Mouse (Mus musculus): ENCODE results near the gene Eefsec. TPM values are rescaled to one million over a fixed set of nuclear protein-coding genes. Genes with fewer than 3 reads are reported as not detected.

Gene Eefsec
- polyA plus RNA-seq, 1 experiment from 2014 or later = 42.2 TPM

GRCm38 (mm10) chr6:88369851-88370635 lies 76.3 kb downstream of the Eefsec start:
- Histone ChIP-seq H3K4me1 (ENCODE audit: control insufficient read depth, insufficient read depth, low read length) (no peaks in the 10 kb centered on the region), H3K4me3 (ENCODE audit: low read depth, low read length) (no peak overlapping the region), H3K27me3 (ENCODE audit: control insufficient read depth, insufficient read depth, low read length) (no peaks in the 10 kb centered on the region), H3K9ac (ENCODE audit: low read length) (no peak overlapping the region), H3K4me2 (ENCODE audit: low read depth) (no peak overlapping the region), H3K27ac (ENCODE audit: low read depth, low read length) (no peak overlapping the region), H3K9me3 (ENCODE audit: control insufficient read depth, low read length) (no peaks in the 10 kb centered on the region), H3K36me3 (ENCODE audit: control insufficient read depth, insufficient read depth, low read length) (no peaks in the 10 kb centered on the region)
- WGBS = 79% methylated on average over 8 of the region's 8 CpGs
- no peak for ATAC-seq (ENCODE audit: insufficient read depth, low FRiP score, low TSS enrichment)
- DNase-seq (ENCODE audit: low spot score) = no peak

- no peaks in the 10 kb centered on the region for H3K27me3 ChIP-seq (ENCODE audit: control insufficient read depth, insufficient read depth, low read length)
- H3K9me3 ChIP-seq (ENCODE audit: control insufficient read depth, low read length) = no peaks in the 10 kb centered on the region
- DNase-seq (ENCODE audit: low spot score) (no peak), ATAC-seq (ENCODE audit: insufficient read depth, low FRiP score, low TSS enrichment) (no peak)
- no peaks in the 10 kb centered on the region for H3K36me3 ChIP-seq (ENCODE audit: control insufficient read depth, insufficient read depth, low read length)
- no peak overlapping the region for H3K9ac ChIP-seq (ENCODE audit: low read length)
- H3K27ac ChIP-seq (ENCODE audit: low read depth, low read length) = no peak overlapping the region
- H3K4me2 ChIP-seq (ENCODE audit: low read depth) = no peak overlapping the region
- H3K4me3 ChIP-seq (ENCODE audit: low read depth, low read length) = no peak overlapping the region
- 72% methylated on average over 1 of the region's 1 CpGs for WGBS
- no peaks in the 10 kb centered on the region for H3K4me1 ChIP-seq (ENCODE audit: control insufficient read depth, insufficient read depth, low read length)
Observed at GRCm38 (mm10) chr6:88363475-88364012, 82.8 kb downstream of the Eefsec start.

GRCm38 (mm10) chr6:88361096-88361495 lies 85.2 kb downstream of the Eefsec start:
- H3K9me3 ChIP-seq (ENCODE audit: control insufficient read depth, low read length) = no peaks in the 10 kb centered on the region
- H3K4me3 ChIP-seq (ENCODE audit: low read depth, low read length) = no peak overlapping the region
- H3K4me1 ChIP-seq (ENCODE audit: control insufficient read depth, insufficient read depth, low read length) = no peaks in the 10 kb centered on the region
- H3K27ac ChIP-seq (ENCODE audit: low read depth, low read length) = no peak overlapping the region
- 88% methylated on average over 1 of the region's 1 CpGs for WGBS
- H3K36me3 ChIP-seq (ENCODE audit: control insufficient read depth, insufficient read depth, low read length) = no peaks in the 10 kb centered on the region
- no peaks in the 10 kb centered on the region for H3K27me3 ChIP-seq (ENCODE audit: control insufficient read depth, insufficient read depth, low read length)
- H3K9ac ChIP-seq (ENCODE audit: low read length) = no peak overlapping the region
- no peak overlapping the region for H3K4me2 ChIP-seq (ENCODE audit: low read depth)
- ATAC-seq (ENCODE audit: insufficient read depth, low FRiP score, low TSS enrichment) (no peak), DNase-seq (ENCODE audit: low spot score) (no peak)

DNA sequence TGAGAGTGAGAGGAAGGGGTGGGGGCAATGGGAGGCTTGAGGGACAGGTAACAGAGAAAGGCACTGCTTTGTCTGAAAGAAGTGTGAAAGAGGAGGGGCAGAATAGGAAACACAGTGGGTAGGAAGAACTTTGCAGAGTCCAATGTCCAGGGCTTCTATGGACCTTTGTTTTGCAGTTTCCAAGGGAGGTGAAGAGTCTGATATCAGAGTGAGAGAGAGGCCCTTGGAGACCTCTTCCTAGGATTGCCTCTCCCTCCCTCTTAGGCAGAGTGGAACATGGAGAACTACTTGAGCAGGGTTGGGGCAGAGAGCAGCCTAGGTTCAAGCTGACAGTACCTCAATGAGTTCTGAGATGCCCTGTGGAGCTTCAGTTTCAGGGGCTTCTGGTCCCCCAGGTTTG lies 88.1 kb downstream of the Eefsec start:
- Histone ChIP-seq H3K36me3 (ENCODE audit: control insufficient read depth, insufficient read depth, low read length) (no peaks in the 10 kb centered on the region), H3K27ac (ENCODE audit: low read depth, low read length) (no peak overlapping the region), H3K27me3 (ENCODE audit: control insufficient read depth, insufficient read depth, low read length) (no peaks in the 10 kb centered on the region), H3K9me3 (ENCODE audit: control insufficient read depth, low read length) (no peaks in the 10 kb centered on the region), H3K9ac (ENCODE audit: low read length) (no peak overlapping the region), H3K4me3 (ENCODE audit: low read depth, low read length) (no peak overlapping the region), H3K4me1 (ENCODE audit: control insufficient read depth, insufficient read depth, low read length) (no peaks in the 10 kb centered on the region), H3K4me2 (ENCODE audit: low read depth) (no peak overlapping the region)
- DNase-seq (ENCODE audit: low spot score) = no peak
- no peak for ATAC-seq (ENCODE audit: insufficient read depth, low FRiP score, low TSS enrichment)

DNA sequence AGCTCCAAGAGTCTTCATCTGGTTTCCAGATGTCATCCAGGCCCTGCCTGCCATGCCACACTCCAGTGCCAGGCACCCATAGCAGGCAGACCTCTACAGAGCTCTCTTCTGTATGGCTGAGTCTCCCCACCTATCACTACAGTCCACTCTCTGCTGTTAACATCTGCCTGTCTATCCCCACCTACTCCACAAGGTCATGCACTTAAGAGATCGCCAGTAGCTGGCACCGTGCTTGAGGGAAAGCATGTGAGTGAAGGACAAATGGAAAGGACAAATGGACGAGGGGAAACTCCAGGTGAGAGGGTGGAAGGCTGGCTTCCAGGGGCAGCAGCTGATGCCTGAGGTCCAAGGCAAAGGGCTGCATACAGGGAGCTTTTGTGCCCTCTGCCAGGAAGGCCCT lies 90.5 kb downstream of the Eefsec start:
- 66% methylated on average over 3 of the region's 3 CpGs for whole genome bisulfite sequencing
- no peak overlapping the region for H3K27ac ChIP-seq (ENCODE audit: low read depth, low read length)
- DNase-seq (ENCODE audit: low spot score) = no peak
- H3K4me1 ChIP-seq (ENCODE audit: control insufficient read depth, insufficient read depth, low read length) = no peaks in the 10 kb centered on the region
- H3K9ac ChIP-seq (ENCODE audit: low read length) = no peak overlapping the region
- H3K9me3 ChIP-seq (ENCODE audit: control insufficient read depth, low read length) = no peaks in the 10 kb centered on the region
- no peak overlapping the region for H3K4me2 ChIP-seq (ENCODE audit: low read depth)
- H3K4me3 ChIP-seq (ENCODE audit: low read depth, low read length) = no peak overlapping the region
- no peaks in the 10 kb centered on the region for H3K27me3 ChIP-seq (ENCODE audit: control insufficient read depth, insufficient read depth, low read length)
- no peak for ATAC-seq (ENCODE audit: insufficient read depth, low FRiP score, low TSS enrichment)
- H3K36me3 ChIP-seq (ENCODE audit: control insufficient read depth, insufficient read depth, low read length) = no peaks in the 10 kb centered on the region

DNA sequence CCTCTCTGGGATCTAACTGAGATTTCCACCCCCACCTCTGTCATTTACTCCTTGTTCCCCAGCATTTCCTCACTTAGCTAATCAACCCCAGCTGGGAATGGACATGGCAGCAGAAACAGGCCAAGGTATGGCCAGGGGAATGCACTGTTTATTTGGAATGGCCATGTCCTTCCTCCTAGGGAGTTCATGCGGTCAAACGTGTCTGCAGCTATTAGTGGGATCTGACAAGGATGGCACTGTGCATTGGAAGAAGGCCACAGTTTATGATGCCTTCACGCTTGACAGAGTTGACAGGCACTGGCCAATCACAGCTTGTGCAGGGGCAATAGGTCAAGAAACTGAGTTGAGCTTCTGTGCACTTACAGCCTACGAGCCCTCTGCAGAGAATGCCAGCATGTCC lies 93.8 kb downstream of the Eefsec start:
- Histone ChIP-seq H3K36me3 (ENCODE audit: control insufficient read depth, insufficient read depth, low read length) (no peaks in the 10 kb centered on the region), H3K4me1 (ENCODE audit: control insufficient read depth, insufficient read depth, low read length) (no peaks in the 10 kb centered on the region), H3K4me3 (ENCODE audit: low read depth, low read length) (no peak overlapping the region), H3K9me3 (ENCODE audit: control insufficient read depth, low read length) (no peaks in the 10 kb centered on the region), H3K27ac (ENCODE audit: low read depth, low read length) (no peak overlapping the region), H3K9ac (ENCODE audit: low read length) (no peak overlapping the region), H3K4me2 (ENCODE audit: low read depth) (no peak overlapping the region), H3K27me3 (ENCODE audit: control insufficient read depth, insufficient read depth, low read length) (no peaks in the 10 kb centered on the region)
- ATAC-seq (ENCODE audit: insufficient read depth, low FRiP score, low TSS enrichment) (no peak), DNase-seq (ENCODE audit: low spot score) (no peak)
- WGBS = 55% methylated on average over 4 of the region's 4 CpGs

DNA sequence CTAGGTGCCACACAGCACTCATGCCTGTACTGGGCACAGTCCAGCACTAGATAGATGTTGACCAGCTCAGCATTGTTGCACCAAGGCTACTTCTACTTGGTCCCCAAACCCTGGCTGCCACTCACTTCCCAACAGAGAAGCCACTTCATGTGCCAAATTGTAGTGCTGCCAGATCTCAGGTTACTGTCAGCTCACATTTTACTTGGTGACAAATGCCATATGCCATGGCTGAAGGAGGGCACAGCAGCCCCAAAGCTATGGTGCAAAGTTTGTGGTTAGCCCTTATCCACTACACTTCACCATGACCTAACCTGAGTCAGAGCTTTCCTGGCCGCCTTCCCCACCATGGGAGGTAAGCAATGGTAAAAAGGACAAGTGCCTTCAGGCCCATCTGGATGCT lies 99.6 kb downstream of the Eefsec start:
- H3K4me2 ChIP-seq (ENCODE audit: low read depth) = no peak overlapping the region
- H3K9ac ChIP-seq (ENCODE audit: low read length) = no peak overlapping the region
- H3K9me3 ChIP-seq (ENCODE audit: control insufficient read depth, low read length) = no peaks in the 10 kb centered on the region
- H3K27me3 ChIP-seq (ENCODE audit: control insufficient read depth, insufficient read depth, low read length) = no peaks in the 10 kb centered on the region
- H3K4me1 ChIP-seq (ENCODE audit: control insufficient read depth, insufficient read depth, low read length) = peaks cover 11% of the 10 kb centered on the region
- DNase-seq (ENCODE audit: low spot score) = no peak
- WGBS = 100% methylated on average over 1 of the region's 1 CpGs
- H3K4me3 ChIP-seq (ENCODE audit: low read depth, low read length) = no peak overlapping the region
- H3K27ac ChIP-seq (ENCODE audit: low read depth, low read length) = no peak overlapping the region
- no peak for ATAC-seq (ENCODE audit: insufficient read depth, low FRiP score, low TSS enrichment)
- H3K36me3 ChIP-seq (ENCODE audit: control insufficient read depth, insufficient read depth, low read length) = no peaks in the 10 kb centered on the region

- 71% methylated on average over 2 of the region's 2 CpGs for WGBS
- Histone ChIP-seq H3K4me2 (ENCODE audit: low read depth) (no peak overlapping the region), H3K27ac (ENCODE audit: low read depth, low read length) (no peak overlapping the region), H3K27me3 (ENCODE audit: control insufficient read depth, insufficient read depth, low read length) (no peaks in the 10 kb centered on the region), H3K36me3 (ENCODE audit: control insufficient read depth, insufficient read depth, low read length) (no peaks in the 10 kb centered on the region), H3K9me3 (ENCODE audit: control insufficient read depth, low read length) (no peaks in the 10 kb centered on the region), H3K4me3 (ENCODE audit: low read depth, low read length) (no peak overlapping the region), H3K9ac (ENCODE audit: low read length) (no peak overlapping the region), H3K4me1 (ENCODE audit: control insufficient read depth, insufficient read depth, low read length) (peaks cover 11% of the 10 kb centered on the region)
- ATAC-seq (ENCODE audit: insufficient read depth, low FRiP score, low TSS enrichment) (no peak), DNase-seq (ENCODE audit: low spot score) (no peak)
Observed at GRCm38 (mm10) chr6:88345311-88345710, 101.0 kb downstream of the Eefsec start.
